Mouse (Mus musculus): ENCODE measurements around the gene Chst4. TPM values are rescaled to one million over a fixed set of nuclear protein-coding genes. Genes with fewer than 3 reads are reported as not detected.

Gene Chst4
- polyA plus RNA-seq, 1 experiment from 2014 or later: 0.19 TPM

Other genes with a start within 250 kb of the Chst4 start
- gene Phlpp2, start 171.2 kb downstream of the Chst4 start, polyA plus RNA-seq (2015; fragmentation: Nextera tagmentation; extraction: Ambion mirVana): 2.3 TPM in 2 replicates
- gene Marveld3, start 77.5 kb downstream of the Chst4 start, polyA plus RNA-seq (2015; fragmentation: Nextera tagmentation; extraction: Ambion mirVana): 9.5 and 10.5 TPM in 2 replicates
- 0.09 TPM in 1 of 2 replicates, not detected in the other for gene Tat, start 49.3 kb downstream of the Chst4 start, polyA plus RNA-seq (2015; fragmentation: Nextera tagmentation; extraction: Ambion mirVana)
- gene Zfp612, start 40.0 kb upstream of the Chst4 start, polyA plus RNA-seq (2015; fragmentation: Nextera tagmentation; extraction: Ambion mirVana): 5.4 and 6.0 TPM in 2 replicates
- not detected in 2 replicates for gene Gm21964, start 61.5 kb upstream of the Chst4 start, polyA plus RNA-seq (2015; fragmentation: Nextera tagmentation; extraction: Ambion mirVana)
- not detected in 2 replicates for gene Gm17720, start 63.0 kb upstream of the Chst4 start, polyA plus RNA-seq (2015; fragmentation: Nextera tagmentation; extraction: Ambion mirVana)
- gene Calb2, start 128.5 kb upstream of the Chst4 start, polyA plus RNA-seq (2015; fragmentation: Nextera tagmentation; extraction: Ambion mirVana): 15.5 and 15.8 TPM in 2 replicates
- 8.3 and 8.6 TPM in 2 replicates for gene Cmtr2, start 175.9 kb upstream of the Chst4 start, polyA plus RNA-seq (2015; fragmentation: Nextera tagmentation; extraction: Ambion mirVana)
- 0.34 TPM in 2 replicates for gene Hydin, start 227.2 kb upstream of the Chst4 start, polyA plus RNA-seq (2015; fragmentation: Nextera tagmentation; extraction: Ambion mirVana)